Mouse (Mus musculus) CD4-positive, CD25-positive, alpha-beta regulatory T cell, adult 2 months (primary cell): ENCODE measurements around the gene 4930469K13Rik.

Experiments
- DNase-seq: peaks from one replicate; pipeline ENCODE4 v3.0.0-alpha.2; 2012; ENCODE audit warnings: low read depth, low spot score

4930469K13Rik gene

DNA sequence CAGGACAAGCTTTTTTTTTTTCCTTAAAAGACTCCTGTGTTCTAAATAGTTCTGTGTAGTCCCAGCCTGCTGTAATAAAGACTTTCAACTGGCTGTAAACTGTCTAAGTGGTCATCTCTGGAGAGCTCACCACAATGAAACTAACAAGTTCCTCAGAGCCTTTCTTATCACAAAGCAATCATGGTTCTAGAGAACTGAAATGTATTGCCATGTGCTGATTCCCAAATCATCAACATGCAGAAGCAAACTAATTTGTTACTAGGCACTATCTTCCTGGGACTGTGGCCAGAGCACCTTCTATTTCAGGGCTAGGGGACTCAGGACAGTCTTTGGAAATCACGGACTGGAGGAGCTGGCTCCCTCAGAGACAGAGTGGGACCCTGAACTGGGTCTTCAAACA, 154.8 kb downstream of the 4930469K13Rik start:
- no peak for DNase-seq

GRCm38 (mm10) chr11:33939456-33940113, 158.8 kb downstream of the 4930469K13Rik start:
- peak; percentile 76 for DNase-seq

GRCm38 (mm10) chr11:33938561-33939274, 159.6 kb downstream of the 4930469K13Rik start:
- peak; percentile 91 for DNase-seq

GRCm38 (mm10) chr11:33937641-33938040, 160.7 kb downstream of the 4930469K13Rik start:
- peak; percentile 36 for DNase-seq

DNA sequence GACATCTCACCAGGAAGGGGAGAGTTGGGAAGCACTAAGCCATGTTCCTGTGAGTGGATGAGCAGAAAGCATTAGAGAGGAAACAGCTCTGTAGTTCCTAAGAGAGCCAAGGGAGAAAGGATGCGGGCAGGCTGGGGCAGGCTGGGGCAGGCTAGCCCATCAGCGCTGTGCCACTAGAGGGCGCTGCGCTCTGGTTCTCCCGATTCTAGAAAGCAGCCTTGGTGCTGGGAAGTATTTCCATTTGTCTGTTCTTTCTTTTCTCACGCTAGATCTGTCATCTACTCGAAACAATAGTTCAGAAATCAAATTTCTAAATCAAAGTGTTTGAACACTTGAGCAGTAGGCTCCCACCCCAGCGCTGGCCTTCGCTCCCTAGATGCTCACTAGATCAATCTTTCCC, 164.1 kb downstream of the 4930469K13Rik start:
- DNase-seq, result peak; percentile 79

GRCm38 (mm10) chr11:33932386-33933111, 165.8 kb downstream of the 4930469K13Rik start:
- peak; percentile 78 for DNase-seq

DNA sequence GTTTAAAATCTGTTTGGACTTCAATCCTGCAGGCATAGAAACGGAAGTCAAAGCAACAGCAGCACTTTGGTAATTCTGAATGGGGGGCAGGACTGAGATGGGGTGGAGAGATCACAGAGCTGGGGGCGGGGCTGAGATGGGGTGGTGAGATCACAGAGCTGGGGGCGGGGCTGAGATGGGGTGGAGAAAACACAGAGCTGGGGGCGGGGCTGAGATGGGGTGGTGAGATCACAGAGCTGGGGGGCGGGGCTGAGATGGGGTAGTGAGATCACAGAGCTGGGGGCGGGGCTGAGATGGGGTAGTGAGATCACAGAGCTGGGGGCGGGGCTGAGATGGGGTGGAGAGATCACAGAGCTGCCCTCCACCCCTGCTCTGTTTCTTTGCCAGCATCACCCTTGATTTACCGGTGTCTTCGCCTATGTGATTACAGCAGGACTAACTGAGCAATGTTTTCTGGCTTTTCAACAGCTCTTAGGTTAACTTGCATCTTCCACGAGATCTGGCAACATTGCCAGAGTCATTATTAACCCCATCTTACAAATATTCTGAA, 166.4 kb downstream of the 4930469K13Rik start:
- DNase-seq, result peak; percentile 95

DNA sequence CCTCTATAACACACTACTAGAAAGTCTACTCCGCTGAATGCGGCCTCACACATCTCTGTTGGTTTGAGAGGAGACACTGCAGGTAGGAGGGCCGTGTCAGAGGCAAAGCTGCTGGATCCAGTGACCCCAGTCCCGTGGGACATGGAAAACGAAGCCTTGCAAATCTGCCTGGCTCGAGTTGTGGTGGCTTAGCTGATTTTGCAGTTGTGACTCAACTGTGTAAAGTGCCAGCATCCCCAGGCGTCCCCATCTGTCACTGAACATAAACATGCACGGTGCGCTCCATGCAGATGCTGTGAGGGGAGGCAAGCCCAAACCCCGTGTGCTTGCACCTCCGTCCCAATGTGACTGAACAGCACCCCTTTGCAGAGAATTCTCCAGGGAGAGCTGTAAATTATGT, 168.9 kb downstream of the 4930469K13Rik start:
- DNase-seq, result no peak

- DNase-seq, result peak; percentile 84
These were observed 169.7 kb downstream of the 4930469K13Rik start for GRCm38 (mm10) chr11:33928658-33929057.

- DNase-seq, result no peak
These were observed 170.5 kb downstream of the 4930469K13Rik start for GRCm38 (mm10) chr11:33927836-33928235.

DNA sequence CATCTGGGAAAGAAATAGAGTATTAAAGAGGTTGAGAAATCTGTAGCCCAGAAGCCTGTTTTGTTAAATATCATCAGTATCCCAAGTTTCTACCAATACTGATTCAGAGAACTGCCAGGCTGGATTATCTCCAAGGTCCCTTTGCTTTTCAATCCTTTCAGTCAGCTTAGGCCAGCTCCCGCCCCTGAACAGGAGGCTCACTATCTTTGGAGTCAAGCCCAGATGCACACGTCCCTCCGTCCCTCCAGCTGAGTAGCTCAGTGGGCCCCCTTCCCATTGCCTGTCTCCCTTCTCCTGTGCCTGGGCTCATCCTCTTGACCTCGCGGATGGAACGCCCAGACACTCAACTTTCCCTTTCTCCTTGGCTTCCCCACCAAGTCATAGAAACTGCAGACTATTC, 171.0 kb downstream of the 4930469K13Rik start:
- no peak for DNase-seq

- DNase-seq, result no peak
These were observed 171.8 kb downstream of the 4930469K13Rik start for GRCm38 (mm10) chr11:33926551-33926950.

GRCm38 (mm10) chr11:33925778-33926177, 172.6 kb downstream of the 4930469K13Rik start:
- DNase-seq, result no peak
